Mouse (Mus musculus) gastrocnemius, adult 2 months (tissue): ENCODE measurements around the gene Setd7. TPM values are rescaled to one million over a fixed set of nuclear protein-coding genes. Genes with fewer than 3 reads are reported as not detected.

Experiments
- DNase-seq: peaks from one replicate; pipeline ENCODE4 v3.0.0; 2022
- H3K27ac ChIP-seq: fragments of 200-600 bp; 2 replicates; pipeline ENCODE4 v1.8.1; 2022; ENCODE audit warnings: mild to moderate bottlenecking
- H3K4me3 ChIP-seq: fragments of 200-600 bp; 2 replicates; pipeline ENCODE4 v1.8.1; 2022; ENCODE audit warnings: mild to moderate bottlenecking, moderate library complexity
- CTCF ChIP-seq: fragments of 200-600 bp; IDR thresholded peaks from 2 replicates; pipeline ENCODE4 v1.8.1; 2022; ENCODE audit warnings: antibody characterized with exemption, mild to moderate bottlenecking, moderate library complexity
- intact Hi-C: fragments of 180-260 bp; cut with DNase I; formaldehyde crosslinking; loops from one replicate; pipeline ENCODE4 v1.15.1; 2025
- total RNA-seq, 2 experiments: library from RNA; stranded (reverse); gene quantifications; 2 replicates each; pipeline ENCODE4 v1.2.3; 2021

Setd7 gene
- total RNA-seq, 2 experiments from 2014 or later, result 148 to 167 TPM

DNA sequence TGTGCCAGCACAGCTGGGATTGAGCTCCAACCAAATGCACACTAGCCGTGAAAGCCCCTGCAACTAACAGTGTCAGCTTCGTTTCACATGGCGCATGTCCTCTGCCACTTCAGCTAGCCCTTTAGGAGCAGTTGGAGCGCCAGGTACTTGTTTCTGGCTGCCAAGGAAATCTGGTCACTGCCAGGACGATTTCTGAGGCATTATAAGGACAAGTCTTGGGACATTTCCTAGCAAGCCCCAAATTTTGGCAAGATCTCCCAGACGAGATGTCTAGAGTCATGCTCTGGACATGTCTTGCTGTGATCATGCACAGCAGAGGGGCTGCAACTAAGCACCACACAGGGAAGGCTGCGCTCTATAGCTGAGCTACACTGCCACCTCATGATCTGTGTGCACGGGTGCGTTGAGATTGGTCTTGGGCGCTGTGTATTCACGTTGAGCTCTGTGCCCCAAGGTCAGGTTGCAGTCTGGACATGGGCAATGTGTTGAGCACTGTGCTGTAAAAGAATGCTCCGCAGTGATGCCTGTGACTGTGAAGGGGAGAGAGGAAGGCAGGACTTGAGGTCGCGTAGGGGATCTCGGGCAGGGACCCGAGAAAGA lies 35.4 kb downstream of the Setd7 start:
- intact Hi-C loops, result no loop called here
- Histone ChIP-seq H3K27ac (no peak overlapping the region), H3K4me3 (no peak overlapping the region)
- DNase-seq, result no peak
- TF ChIP-seq CTCF, result no peak

DNA sequence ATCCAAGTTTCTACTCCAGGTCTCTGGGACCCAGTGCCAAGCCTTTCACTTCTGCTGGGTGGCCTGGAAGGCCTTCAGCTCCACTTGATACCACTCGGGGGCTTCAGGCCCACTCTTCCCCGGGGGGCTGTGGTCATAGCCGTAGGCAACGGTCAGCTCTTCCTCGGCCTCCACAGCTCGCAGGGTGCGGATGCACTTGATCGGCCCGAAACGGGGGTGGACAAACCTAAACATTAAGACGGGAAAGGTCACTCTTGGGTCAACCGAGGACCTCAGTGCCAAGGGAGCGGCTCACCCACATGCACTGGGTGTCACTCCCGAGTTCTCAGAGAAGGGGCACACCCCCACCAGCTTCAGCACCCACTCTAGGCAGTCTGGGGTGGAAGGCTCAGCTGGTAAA lies 39.4 kb downstream of the Setd7 start:
- intact Hi-C loops, result no loop called here
- TF ChIP-seq CTCF, result no peak
- no peak overlapping the region for H3K4me3 ChIP-seq
- no peak overlapping the region for H3K27ac ChIP-seq
- no peak for DNase-seq

DNA sequence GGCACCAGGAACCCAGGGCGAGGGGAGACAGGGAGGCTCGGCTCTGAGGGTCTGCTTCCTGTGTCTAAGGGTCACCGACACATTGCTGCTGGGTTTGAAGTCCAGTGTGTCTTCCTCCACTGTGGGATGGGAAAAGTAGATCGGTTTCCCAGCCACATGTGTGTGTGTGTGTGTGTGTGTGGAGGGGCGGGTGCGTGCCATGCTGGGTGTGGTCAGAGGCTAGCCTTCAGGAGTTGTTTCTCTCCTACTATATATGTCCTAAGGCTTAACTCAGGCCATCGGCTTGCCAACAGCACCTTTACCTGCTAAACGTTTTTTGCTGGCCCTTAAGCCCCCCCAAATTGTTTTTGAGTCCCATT lies 41.9 kb downstream of the Setd7 start:
- Histone ChIP-seq H3K4me3 (no peak overlapping the region), H3K27ac (no peak overlapping the region)
- no peak for TF ChIP-seq CTCF
- intact Hi-C loops, result no loop called here
- DNase-seq, result no peak

DNA sequence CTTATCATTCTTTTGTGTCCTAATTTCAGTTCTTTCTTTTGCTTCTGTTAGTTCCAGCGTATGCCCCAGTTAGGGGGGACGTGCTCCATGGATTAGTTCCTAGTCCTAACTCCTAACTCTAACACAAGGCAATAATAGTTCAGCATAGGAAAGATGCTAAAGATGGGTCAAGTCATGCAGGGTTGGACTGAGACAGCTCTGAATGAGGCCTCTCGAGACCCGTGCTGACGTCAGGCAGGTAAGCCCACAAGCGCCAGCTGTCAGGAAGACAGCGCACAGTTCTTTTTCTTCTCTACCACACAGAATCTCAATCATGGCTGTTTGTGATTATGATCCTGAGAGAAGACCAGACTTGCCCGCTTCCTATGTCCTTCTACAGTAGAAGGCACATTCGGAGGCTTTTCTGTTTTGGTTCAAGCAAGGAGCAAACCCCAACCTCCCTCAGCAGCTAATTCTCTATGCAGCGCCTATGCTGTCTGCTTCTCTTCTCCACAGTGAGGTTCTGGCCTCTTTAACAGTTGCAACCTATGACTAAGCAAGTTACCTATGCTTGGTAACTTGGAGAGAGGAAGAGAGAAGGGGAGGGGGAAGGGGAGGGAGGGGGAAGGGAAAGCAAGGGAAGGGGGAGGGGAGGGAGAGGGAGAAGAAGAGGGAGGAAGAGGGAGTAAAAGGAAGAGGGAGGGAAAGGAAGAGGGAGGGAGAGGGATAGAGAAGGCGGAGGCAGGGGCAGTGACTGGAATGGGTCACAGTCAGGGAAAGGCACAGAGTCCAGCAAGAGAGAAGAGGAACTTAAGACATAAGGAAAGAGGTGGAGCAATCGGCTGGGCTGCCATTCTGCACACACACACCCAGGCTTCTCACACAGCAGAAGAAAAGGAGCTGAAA lies 42.6 kb downstream of the Setd7 start:
- Histone ChIP-seq H3K4me3 (no peak overlapping the region), H3K27ac (no peak overlapping the region)
- TF ChIP-seq CTCF, result no peak
- intact Hi-C loops, result no loop called here
- DNase-seq, result no peak

DNA sequence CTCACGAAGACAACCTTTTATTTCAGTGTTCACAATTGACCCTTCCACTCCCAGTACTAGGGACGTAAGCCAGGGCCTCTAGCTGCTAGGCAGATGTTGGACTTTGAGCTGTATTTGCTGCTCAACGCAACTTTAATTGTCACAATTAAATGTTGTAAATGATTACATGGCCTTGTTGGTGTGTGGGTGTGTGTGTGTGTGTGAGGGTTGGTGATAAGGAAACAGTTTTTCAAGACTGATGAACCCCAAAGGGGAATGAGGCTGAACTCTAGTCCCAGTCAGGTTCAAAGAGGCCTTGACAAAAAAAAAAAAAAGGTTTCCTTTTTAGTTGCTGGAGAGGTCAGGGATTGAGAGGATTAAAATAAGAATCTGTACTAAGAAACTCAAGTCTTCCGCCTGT lies 43.2 kb downstream of the Setd7 start:
- Histone ChIP-seq H3K27ac (no peak overlapping the region), H3K4me3 (no peak overlapping the region)
- TF ChIP-seq CTCF, result no peak
- intact Hi-C loops, result no loop called here
- DNase-seq, result no peak

DNA sequence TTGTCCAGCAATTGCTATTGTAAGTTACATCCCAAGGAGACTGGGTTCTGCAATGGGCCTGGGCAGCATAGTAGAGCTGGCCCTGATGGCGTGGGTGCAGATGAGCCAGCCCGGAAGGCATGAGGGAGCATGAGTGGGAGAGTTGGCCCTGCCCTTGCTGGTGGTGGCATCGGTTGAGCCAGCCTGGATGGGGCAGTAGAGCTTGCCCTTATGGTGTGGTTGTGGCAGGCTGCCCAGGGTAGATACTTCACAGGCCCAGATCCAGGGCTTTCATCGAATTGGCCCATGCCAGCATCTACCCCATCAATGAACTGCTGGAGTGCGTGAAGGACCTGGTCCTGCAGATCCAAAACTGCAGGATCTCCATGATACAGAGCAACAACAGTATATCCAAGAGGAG lies 48.7 kb downstream of the Setd7 start:
- no peak overlapping the region for H3K4me3 ChIP-seq
- intact Hi-C loops, result loop anchor here (1.0 to 5.0 kb wide), 4 partner anchors 27 to 140 kb away; partner anchors contain the start of gene Setd7
- DNase-seq, result peak; percentile 40

DNA sequence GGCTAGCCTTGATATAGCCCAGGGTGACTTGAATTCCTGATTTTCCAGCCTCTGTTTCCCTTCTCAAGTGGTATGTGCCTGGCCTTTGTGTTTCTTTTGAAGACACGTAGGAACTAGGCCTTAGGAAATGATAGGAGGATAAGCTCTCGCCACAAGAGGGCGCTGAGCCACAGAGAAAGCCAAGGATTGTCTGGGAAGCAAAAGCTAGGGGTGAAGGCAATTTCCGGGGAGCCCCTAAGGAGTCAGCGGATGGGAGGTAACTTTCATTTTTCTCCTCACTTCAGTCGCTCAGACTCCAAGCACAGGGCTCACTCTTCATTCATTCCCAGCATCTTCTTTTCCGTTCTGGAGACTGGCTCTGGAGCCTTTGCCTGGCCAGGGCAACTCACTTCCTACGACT lies 49.8 kb downstream of the Setd7 start:
- Histone ChIP-seq H3K4me3 (peak overlapping the region; percentile 69), H3K27ac (peak overlapping the region; percentile 38; the same call in 1 of the 2 replicates)
- intact Hi-C loops, result loop anchor here (1.0 to 5.0 kb wide), 4 partner anchors 28 to 141 kb away; partner anchors contain the start of gene Setd7
- TF ChIP-seq CTCF, result peak; percentile 86
- peak; percentile 84 for DNase-seq

More for the DNA sequence above, 48.7 kb downstream of the Setd7 start:
- no peak overlapping the region for H3K27ac ChIP-seq
- TF ChIP-seq CTCF, result no peak

DNA sequence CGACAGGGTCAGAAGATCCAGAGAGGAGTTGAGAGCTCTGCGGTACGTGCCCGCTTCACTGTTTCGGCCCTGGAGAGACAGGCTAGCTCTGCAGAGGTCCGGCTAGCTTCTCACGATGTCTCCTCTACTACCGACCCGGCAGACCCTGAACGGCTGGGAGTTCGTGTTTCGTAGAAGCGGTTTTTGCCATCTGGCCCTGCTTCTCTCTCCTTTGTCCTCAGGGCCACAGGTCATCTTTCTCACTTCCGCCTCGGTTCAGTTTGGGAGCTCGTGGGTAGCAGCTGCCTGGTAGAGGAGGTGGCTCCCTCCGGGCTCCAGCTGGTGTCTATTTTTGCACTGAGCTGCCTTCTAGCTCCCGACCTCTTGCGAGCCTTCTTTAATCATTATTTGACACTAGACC lies 55.2 kb downstream of the Setd7 start:
- no peak for TF ChIP-seq CTCF
- peak overlapping the region; percentile 52 for H3K4me3 ChIP-seq
- intact Hi-C loops, result loop anchor here (5.0 kb wide), 1 partner anchor 737 kb away; no protein-coding TSS in a partner anchor
- DNase-seq, result peak; percentile 72
- peak overlapping the region; percentile 81 for H3K27ac ChIP-seq

DNA sequence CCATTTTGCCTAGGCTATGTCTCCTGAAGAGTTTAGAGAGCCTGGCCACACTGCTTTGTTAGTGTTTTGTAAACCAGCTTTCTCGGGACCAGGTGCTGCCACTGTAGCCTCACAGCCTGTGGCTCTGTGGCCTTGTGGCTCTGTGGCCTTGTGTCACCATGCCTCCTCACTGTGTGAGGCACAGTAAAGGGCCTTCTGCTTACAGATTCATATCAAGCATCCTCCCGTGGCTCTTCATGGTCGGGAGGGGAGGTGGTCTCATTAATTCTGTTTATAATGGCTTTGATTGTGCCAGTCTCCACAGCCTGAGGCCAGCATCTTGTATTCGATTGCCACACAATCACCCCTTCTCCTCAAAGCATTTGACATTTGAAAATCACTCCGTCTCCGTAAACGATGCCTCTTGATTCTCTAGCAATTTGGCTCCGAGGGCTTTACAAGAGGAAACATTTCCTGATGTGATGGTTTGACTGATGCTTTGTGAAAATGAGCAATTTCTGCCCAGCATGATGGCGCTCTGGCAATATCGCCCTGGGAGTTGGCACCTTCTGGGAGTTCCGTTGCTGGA lies 56.2 kb downstream of the Setd7 start:
- TF ChIP-seq CTCF, result no peak
- H3K27ac ChIP-seq, result no peak overlapping the region
- intact Hi-C loops, result no loop called here
- H3K4me3 ChIP-seq, result no peak overlapping the region
- DNase-seq, result no peak

DNA sequence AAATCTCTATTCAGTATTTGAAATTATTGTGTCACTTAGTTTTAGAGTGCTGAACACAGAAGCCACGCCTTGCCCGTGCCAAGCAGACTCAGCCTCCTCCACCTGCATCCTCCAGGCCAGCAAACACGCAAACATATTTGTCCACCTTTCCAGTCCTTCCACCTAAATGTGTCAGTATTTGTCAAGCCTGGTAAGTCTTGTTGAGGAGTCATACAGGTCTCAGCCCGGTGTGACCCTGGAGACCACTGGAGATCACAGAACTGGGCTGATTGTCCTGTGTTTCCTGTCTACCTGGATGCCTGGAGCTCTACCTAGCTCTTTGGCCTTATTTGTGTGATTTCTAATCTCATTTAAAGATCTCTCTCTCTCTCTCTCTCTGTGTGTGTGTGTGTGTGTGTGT lies 60.8 kb downstream of the Setd7 start:
- no peak for TF ChIP-seq CTCF
- Histone ChIP-seq H3K4me3 (no peak overlapping the region), H3K27ac (no peak overlapping the region)
- intact Hi-C loops, result no loop called here
- DNase-seq, result no peak

DNA sequence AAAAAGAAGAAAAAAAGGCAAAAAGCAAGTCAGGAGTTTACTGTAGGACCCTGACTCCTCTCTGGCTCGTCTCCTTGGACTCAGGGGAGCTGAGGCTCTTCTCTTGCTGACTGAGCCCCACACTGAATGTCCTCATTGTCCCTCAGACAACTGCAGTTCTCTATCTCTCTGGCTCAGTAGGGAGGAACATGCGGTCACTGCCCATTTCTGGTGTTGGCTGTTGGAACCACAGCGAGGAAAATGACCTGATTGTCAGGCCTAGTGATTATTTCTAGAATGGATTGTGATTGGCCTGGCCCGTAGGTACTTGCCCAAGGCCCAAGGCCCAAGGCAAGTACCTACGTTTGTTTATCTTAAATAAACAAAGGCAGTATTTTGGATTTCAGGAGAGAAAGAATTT lies 62.0 kb downstream of the Setd7 start:
- DNase-seq, result no peak
- Histone ChIP-seq H3K4me3 (no peak overlapping the region), H3K27ac (no peak overlapping the region)
- no peak for TF ChIP-seq CTCF
- intact Hi-C loops, result no loop called here

DNA sequence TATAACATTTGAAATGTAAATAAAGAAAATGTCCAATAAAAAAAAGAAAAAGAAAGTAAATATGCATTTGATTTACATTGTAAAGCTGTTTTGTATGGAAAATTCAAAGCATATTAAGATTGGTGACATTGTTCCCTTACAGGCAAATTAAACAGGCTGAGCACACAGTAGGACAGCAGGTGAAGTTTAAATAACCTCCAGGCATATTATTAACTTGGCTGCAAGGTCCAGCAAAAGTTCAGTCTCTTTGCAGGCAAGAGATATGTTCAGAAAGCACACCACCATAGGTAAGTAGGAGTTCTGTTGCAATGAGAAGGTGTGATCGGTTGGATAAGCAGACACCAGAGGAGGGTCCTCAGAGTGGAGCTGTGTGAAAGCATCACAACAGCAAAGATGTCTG lies 62.7 kb downstream of the Setd7 start:
- Histone ChIP-seq H3K27ac (no peak overlapping the region), H3K4me3 (no peak overlapping the region)
- no peak for DNase-seq
- intact Hi-C loops, result no loop called here
- no peak for TF ChIP-seq CTCF

DNA sequence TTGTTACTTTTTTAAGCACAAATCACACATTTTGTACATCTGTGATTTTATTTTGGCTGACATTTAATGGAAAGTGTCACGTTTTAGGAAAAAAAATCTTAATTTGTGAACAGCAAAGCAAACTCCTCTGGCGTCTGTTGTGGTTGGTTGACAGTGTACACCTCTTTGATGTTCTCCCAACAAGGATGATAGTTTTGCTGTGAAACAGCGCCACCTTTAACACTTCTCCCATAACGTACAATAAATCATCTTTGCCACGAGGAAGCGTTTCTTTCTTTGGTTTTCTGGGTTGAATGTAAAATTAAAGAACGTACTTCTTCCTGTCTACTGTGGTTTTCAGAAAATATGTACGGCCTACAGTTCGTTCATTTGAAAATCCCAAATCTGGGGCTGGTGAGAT lies 65.0 kb downstream of the Setd7 start:
- intact Hi-C loops, result no loop called here
- Histone ChIP-seq H3K27ac (no peak overlapping the region), H3K4me3 (no peak overlapping the region)
- TF ChIP-seq CTCF, result no peak
- no peak for DNase-seq
